Mouse (Mus musculus): ENCODE measurements around the gene Agap2. TPM values are rescaled to one million over a fixed set of nuclear protein-coding genes. Genes with fewer than 3 reads are reported as not detected.
"Not testable (repeated sequence)": the region's sequence is repeated elsewhere in the genome, so short reads cannot be mapped to it uniquely, and the experiment has no call there.

Gene Agap2
- total RNA-seq, 2 experiments from 2014 or later = 384 to 394 TPM

- intact Hi-C loops (cut with DNase I) = no loop called here
- peak; percentile 57 for DNase-seq
Observed at GRCm38 (mm10) chr10:127059174-127059967, 15.7 kb upstream of the Agap2 start.

DNA sequence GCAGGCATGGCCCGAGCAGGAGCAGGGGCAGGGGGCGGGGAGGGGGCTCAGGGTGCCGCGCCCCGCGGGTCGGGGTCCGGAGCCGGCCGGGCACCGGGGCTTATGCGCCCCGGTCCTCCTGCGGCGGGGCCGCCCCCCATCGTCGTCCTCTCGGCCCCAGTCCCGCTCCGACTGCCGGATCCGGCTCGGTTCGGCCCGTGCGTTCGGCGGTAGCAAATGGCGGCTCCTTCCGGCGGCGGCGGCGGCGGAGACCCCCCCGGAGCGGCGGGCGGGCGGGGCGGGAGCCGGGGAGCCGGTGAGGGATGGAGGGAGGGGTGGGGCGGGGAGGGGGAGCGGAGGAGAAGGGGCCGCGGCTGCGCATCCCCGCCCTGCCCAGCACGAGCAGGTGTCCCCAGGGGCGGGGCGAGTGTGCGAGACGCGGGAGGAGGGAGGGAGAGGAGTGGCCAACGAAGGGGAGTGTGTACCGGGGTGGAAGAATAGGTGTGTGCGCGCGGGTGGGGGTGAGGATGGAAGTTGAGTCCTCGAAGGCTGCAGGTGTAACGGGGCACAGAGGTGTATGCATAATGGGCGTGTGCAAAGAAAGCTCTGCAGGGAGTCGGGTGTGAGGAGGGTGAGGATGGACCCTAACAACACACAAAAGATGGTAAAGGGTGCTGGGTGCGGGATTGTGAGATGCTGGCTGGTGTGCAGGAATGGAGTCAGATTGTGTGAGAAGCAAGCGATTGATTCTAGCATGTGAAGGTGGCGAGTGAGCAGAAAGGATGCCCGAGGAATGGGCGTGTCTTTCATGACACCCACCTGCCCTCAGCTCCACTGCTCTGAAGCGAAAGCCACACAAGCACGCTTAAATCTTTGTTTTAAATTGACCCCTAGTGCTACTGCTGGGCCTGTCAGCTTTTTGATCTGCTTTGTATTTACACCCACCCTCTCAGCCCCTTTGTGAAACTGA is 14.8 kb upstream of the Agap2 start, which contains the start of gene March9:
TSS of gene March9 (minus strand) at position 217 of the 949 bp plus-strand sequence.
- DNase-seq = peak; percentile 84
- intact Hi-C loops (cut with DNase I) = no loop called here

GRCm38 (mm10) chr10:127061085-127061484 is 14.0 kb upstream of the Agap2 start:
- no peak for DNase-seq
- intact Hi-C loops (cut with DNase I) = no loop called here

GRCm38 (mm10) chr10:127061513-127061912 is 13.6 kb upstream of the Agap2 start:
- intact Hi-C loops (cut with DNase I) = no loop called here
- no peak for DNase-seq

DNA sequence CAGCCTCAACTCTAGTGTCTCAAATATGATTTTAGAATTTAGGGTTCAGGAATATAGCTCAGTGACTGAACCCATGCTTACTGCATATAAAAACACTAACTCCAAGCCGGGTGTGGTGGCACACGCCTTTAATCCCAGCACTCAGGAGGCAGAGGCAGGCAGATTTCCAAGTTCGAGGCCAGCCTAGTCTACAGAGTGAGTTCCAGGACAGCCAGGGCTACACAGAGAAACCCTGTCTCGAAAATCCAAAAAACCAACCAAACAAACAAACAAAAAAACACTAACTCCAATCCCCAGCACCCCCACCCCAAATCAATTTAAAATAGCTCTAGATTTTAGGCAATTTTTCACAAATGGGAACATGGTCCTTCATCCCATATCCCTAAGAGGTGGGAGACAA is 13.0 kb upstream of the Agap2 start:
- DNase-seq; intact Hi-C loops (cut with DNase I): not testable (repeated sequence)

DNA sequence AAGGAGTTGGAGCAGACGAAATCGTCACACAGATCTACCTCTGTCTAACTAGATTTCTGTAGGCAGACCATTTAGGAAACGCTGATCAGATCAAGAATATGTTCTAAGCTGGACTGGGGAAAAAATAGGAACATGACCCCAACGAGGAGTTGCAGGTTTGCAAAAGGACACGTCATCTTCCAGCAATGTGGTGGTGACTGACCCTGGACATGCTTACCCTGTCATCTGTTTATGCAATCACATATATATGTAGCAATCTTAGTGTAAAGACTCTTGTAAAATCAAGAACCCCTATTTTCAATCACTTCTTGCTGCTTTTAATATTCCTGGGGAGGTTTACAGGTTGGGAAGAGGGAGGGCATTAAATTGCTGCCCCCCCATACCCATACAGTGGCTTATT is 12.6 kb upstream of the Agap2 start:
- DNase-seq = no peak
- intact Hi-C loops (cut with DNase I) = no loop called here

- intact Hi-C loops (cut with DNase I) = no loop called here
- DNase-seq = peak; percentile 100
Observed at GRCm38 (mm10) chr10:127063239-127063872, 11.7 kb upstream of the Agap2 start, which contains the start of gene Cdk4. TSS of gene Cdk4 (plus strand) at chr10:127063534.

GRCm38 (mm10) chr10:127063913-127064870 is 10.9 kb upstream of the Agap2 start:
- intact Hi-C loops (cut with DNase I) = no loop called here
- peak; percentile 32 for DNase-seq

DNA sequence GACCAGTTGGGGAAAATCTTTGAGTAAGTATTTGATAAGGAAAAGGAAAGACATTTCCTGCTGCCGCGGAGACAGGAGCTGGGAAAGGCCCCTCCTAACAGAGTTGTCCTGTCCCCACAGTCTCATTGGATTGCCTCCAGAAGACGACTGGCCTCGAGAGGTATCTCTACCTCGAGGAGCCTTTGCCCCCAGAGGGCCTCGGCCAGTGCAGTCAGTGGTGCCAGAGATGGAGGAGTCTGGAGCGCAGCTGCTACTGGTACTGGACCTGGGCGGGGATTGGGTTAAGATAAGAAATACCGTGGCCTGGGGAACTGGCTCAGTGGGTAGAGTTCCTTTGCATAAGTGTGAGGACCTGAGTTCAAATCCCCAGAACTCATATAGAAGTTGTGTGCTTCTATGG is 9.1 kb upstream of the Agap2 start:
- intact Hi-C loops (cut with DNase I) = no loop called here
- DNase-seq = no peak

DNA sequence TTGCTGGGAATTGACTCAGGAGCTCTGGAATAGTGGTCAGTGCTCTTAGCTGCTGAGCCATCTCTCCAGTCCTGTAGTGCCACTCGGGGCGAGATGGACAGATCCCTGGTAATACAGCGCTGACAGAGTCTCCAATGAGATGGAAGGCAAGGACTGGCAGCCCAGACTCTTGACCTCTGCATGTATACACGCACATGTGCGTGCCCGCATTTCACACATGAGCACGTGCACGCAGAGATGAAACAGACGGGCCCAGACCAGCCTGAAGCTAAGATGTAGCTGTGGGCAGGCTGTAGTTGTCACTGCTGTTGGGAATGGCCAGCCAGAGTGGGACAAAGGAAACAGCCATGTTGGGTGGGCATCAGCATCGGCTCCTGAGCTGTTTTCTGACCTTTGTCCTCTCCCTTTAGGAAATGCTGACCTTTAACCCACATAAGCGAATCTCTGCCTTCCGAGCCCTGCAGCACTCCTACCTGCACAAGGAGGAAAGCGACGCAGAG is 8.5 kb upstream of the Agap2 start:
- DNase-seq = no peak
- intact Hi-C loops (cut with DNase I) = no loop called here

- intact Hi-C loops (cut with DNase I) = no loop called here
- no peak for DNase-seq
Observed at GRCm38 (mm10) chr10:127068360-127069038, 6.6 kb upstream of the Agap2 start.

- DNase-seq = peak; percentile 66
- intact Hi-C loops (cut with DNase I) = no loop called here
Observed at GRCm38 (mm10) chr10:127069281-127070189, 5.5 kb upstream of the Agap2 start.

- intact Hi-C loops (cut with DNase I) = no loop called here
- DNase-seq = peak; percentile 89
Observed at GRCm38 (mm10) chr10:127070190-127071121, 4.6 kb upstream of the Agap2 start, which contains the start of gene Tspan31. TSS of gene Tspan31 (minus strand) at chr10:127070264.

- no peak for DNase-seq
- intact Hi-C loops (cut with DNase I) = no loop called here
Observed at GRCm38 (mm10) chr10:127071203-127071602, 3.9 kb upstream of the Agap2 start.

- DNase-seq; intact Hi-C loops (cut with DNase I): not testable (repeated sequence)
Observed at GRCm38 (mm10) chr10:127072270-127072669, 2.8 kb upstream of the Agap2 start.

DNA sequence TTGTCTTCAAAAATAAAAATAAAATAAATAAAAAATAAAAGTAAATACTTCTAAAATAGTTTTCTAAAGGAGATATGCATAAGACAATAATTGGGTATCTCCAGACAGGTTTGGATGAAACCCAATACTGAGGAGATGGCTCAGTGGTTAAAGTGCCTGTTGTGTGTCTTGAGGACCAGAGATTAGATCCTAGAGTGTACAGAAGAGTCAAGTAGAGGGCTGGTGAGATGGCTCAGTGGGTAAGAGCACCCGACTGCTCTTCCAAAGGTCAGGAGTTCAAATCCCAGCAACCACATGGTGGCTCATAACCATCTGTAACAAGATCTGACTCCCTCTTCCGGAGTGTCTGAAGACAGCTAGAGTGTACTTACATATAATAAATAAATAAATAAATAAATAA is 2.1 kb upstream of the Agap2 start:
- DNase-seq; intact Hi-C loops (cut with DNase I): not testable (repeated sequence)

- DNase-seq = no peak
- intact Hi-C loops (cut with DNase I) = no loop called here
Observed at GRCm38 (mm10) chr10:127073981-127074380, 1.1 kb upstream of the Agap2 start.
